Mouse (Mus musculus) heart, postnatal 0 days (tissue): ENCODE data around the gene Arap1.

Experiments used
- CTCF ChIP-seq: IDR thresholded peaks from 2 replicates; pipeline ENCODE4 v1.5.1; 2016; ENCODE audit warnings: antibody characterized with exemption, control low read depth, low read depth
- EP300 ChIP-seq: IDR thresholded peaks from 2 replicates; pipeline ENCODE4 v1.6.1; 2016; ENCODE audit warnings: antibody characterized with exemption, low read depth

DNA sequence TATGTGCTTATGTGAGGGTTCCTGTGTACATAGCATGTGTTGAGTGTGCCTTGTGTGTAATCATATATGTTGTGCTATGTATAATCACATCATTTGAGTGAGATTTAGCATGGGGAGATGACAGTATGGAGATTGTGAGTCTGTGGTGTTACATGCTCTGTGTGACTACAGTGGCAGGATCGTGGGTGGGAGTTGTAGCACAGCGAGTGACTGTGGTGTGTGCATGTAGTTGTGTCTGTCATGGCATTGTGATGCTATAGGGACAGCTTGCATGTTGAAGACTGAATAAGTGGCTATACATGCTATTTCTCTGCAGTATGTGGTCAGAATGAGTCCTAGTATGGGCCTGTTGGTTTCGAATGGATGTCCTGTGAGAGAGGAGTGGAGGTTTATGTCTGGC, 104.8 kb downstream of the Arap1 start:
- TF ChIP-seq CTCF (no peak), EP300 (no peak)
